ENCODE assay signal across 8 mouse cellular contexts in the genomic region with DNA sequence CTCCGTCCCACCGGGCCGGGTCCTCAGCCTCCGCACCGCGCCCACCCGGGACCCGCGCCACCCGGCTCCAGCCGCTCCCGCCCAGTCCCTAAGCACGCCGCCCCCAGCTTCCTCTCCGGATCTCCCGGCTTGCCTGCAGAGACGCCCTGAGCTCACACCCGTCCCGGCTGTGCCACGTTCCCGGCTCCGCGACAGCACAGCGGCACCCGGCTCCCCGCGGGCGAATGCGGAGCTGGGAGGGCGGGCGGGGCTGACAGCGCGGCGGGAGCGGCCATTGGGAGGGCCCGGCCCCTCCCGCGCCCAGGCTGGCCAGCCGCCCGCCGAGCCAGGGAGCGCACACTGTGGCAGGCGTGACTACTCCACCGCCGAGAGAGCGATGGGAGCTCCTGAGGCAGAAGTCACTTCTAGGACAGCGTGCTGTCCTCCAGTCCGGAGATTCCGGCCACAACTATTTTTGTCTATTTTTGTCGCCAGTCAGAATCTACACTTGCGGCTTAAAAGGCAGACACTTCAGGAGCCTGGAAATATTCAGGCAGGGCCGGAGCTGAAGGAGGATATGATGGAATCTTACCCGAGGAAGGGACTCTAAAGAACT. TPM values are rescaled to one million over a fixed set of nuclear protein-coding genes. Genes with fewer than 3 reads are reported as not detected.
DNase-seq lines count a peak whose midpoint lies in the region; ATAC-seq lines count a peak whose summit lies in the region.

A gene (minus strand): TSS at position 252 of the 595 bp plus-strand sequence.

- no peaks in the 10 kb centered on the region for H3K36me3 ChIP-seq in hindbrain, embryonic 10.5 days

- no peaks in the 10 kb centered on the region for H3K27me3 ChIP-seq in hindbrain, embryonic 10.5 days (ENCODE audit: insufficient read depth, poor library complexity, severe bottlenecking)

- peak; percentile 61 for DNase-seq in MEL-GATA-1-ER (ENCODE audit: extremely low read depth, low read depth)
- peak; percentile 87 for DNase-seq in cerebellum, adult 8-10 months
- peak; percentile 90 for DNase-seq in hindbrain, embryonic 10.5 days (ENCODE audit: low spot score)
- DNase-seq in layer of hippocampus, postnatal 10 days (ENCODE audit: low spot score in 2 of 2), result peak; percentile 82 to 92
- peak; percentile 94 for DNase-seq in lung, postnatal 10 days
- DNase-seq in ovary, postnatal 36 days (ENCODE audit: low spot score), result peak; percentile 94
- peak; percentile 88 for DNase-seq in thymus, postnatal 25 days

- peak; percentile 98 for ATAC-seq in frontal cortex, adult (ENCODE audit: low TSS enrichment)

- WGBS in hindbrain, embryonic 10.5 days, result 1% methylated on average over 53 of the region's 53 CpGs

- peaks cover 11% of the 10 kb centered on the region for H3K4me1 ChIP-seq in hindbrain, embryonic 10.5 days (replicated peaks)

- H3K9me3 ChIP-seq in hindbrain, embryonic 10.5 days, result peaks cover 4% of the 10 kb centered on the region; the same call in 1 of the 2 replicates

- peak within 1 kb of the TSS; percentile 96 for H3K27ac ChIP-seq in hindbrain, embryonic 10.5 days

- H3K4me3 ChIP-seq in hindbrain, embryonic 10.5 days, result peak within 1 kb of the TSS; percentile 94

RNA-seq across cellular contexts. Expression of the gene that starts here (rescaled TPM):
- polyA plus RNA-seq in hindbrain, embryonic 10.5 days (2016; fragmentation: Nextera tagmentation; extraction: Ambion mirVana), result 10.1 and 12.0 TPM in 2 replicates
- total RNA-seq in layer of hippocampus, postnatal 10 days (2021), result 1 to 10 TPM; 8.9 to 9.8 TPM

Comparison
In these comparisons a context has a peak if more than half of its experiments do, and no peak if none do; other contexts are left out.
1. Peak in every context shown above with its lines: DNase-seq, ATAC-seq, H3K4me3 ChIP-seq and H3K27ac ChIP-seq.